Mouse (Mus musculus): ENCODE data around the gene Smtn. TPM values are rescaled to one million over a fixed set of nuclear protein-coding genes. Genes with fewer than 3 reads are reported as not detected.

The Smtn gene
- total RNA-seq, 1 experiment: 17.3 TPM

DNA sequence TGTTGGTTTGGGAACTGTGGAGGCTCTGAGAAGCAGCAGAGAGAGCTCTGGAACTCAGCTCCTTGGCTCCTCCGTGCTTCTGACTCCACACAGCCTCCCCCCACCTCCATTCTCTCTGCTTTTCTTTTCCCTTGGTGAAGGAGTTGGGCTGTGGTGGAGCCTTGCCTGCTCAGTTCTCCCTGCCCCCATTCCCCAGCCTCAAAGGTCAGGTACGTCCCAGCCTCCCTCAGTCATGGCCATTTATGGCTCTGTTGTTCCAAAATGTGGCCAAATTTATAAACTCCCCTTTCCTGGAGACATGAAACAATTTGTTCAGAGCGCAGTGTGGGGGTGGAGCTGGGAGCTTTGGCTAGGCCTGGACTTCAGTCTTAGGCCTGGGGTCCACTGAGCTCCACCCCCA is 34.8 kb upstream of the Smtn start:
- in situ Hi-C loops (cut with MboI; ENCODE audit: low sequenced_read_pairs in 2 of 2, unreplicated experiment in 2 of 2): no loop called here
- H3K4me3 ChIP-seq (ENCODE audit: insufficient read depth in 1 of 2, low read depth in 1 of 2, low read length in 2 of 2, poor library complexity in 1 of 2, severe bottlenecking in 1 of 2): no peak overlapping the region
- H3K4me1 ChIP-seq (ENCODE audit: control insufficient read depth in 2 of 2, insufficient read depth in 2 of 2, low read length in 2 of 2, poor library complexity in 1 of 2): peaks cover 4 to 24% of the 10 kb centered on the region in 2 experiments; a peak in 3 of 4 replicates
- no peak overlapping the region for H3K27ac ChIP-seq (ENCODE audit: insufficient read depth, low read depth, low read length, poor library complexity, severe bottlenecking)
- TF ChIP-seq ZNF384 (IDR thresholded peaks at IDR 0.05; ENCODE audit: low read depth, low read length) (no peak), ZC3H11A (IDR thresholded peaks at IDR 0.05; ENCODE audit: borderline replicate concordance, low read depth, low read length) (no peak), MAFK (IDR thresholded peaks at IDR 0.05; ENCODE audit: insufficient read depth, low read depth, low read length) (no peak), CHD2 (IDR thresholded peaks at IDR 0.05; ENCODE audit: low read depth, low read length) (no peak), HCFC1 (IDR thresholded peaks at IDR 0.05; ENCODE audit: borderline replicate concordance, insufficient read depth, low read length) (no peak)
- H3K9me3 ChIP-seq (ENCODE audit: control insufficient read depth, insufficient read depth, low read depth, low read length): no peaks in the 10 kb centered on the region
- DNase-seq (ENCODE audit: low read depth, low spot score): no peak
- H3K9ac ChIP-seq (ENCODE audit: insufficient read depth, low read depth, low read length, poor library complexity, severe bottlenecking): no peak overlapping the region
- no peaks in the 10 kb centered on the region for H3K36me3 ChIP-seq (ENCODE audit: control insufficient read depth, insufficient read depth, low read length, poor library complexity, severe bottlenecking)

DNA sequence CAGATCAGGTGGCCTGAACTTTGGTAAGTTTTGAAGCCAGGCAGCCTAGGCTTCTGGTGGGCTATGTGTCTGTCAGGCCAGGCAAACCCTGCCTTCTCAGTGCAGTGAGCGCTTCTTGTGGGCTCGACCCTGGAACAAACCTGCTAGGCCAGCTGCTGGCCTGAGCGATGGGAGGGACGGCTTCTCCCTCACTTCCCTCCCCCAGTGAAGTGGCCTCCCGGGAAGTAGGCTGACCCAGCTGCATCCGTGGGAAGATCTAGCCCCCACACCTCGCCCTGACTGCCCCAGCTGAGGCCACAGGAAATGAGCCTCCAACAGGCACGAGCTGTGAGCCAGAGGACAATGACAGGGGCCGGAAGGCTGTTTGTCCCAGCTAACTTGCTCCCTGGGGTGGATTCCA is 32.7 kb upstream of the Smtn start:
- no peak overlapping the region for H3K27ac ChIP-seq (ENCODE audit: insufficient read depth, low read depth, low read length, poor library complexity, severe bottlenecking)
- no peak overlapping the region for H3K9ac ChIP-seq (ENCODE audit: insufficient read depth, low read depth, low read length, poor library complexity, severe bottlenecking)
- H3K9me3 ChIP-seq (ENCODE audit: control insufficient read depth, insufficient read depth, low read depth, low read length): no peaks in the 10 kb centered on the region
- H3K4me3 ChIP-seq (ENCODE audit: insufficient read depth in 1 of 2, low read depth in 1 of 2, low read length in 2 of 2, poor library complexity in 1 of 2, severe bottlenecking in 1 of 2): no peak overlapping the region
- H3K36me3 ChIP-seq (ENCODE audit: control insufficient read depth, insufficient read depth, low read length, poor library complexity, severe bottlenecking): no peaks in the 10 kb centered on the region
- peaks cover 2 to 20% of the 10 kb centered on the region in 2 experiments; a peak in 2 of 4 replicates for H3K4me1 ChIP-seq (ENCODE audit: control insufficient read depth in 2 of 2, insufficient read depth in 2 of 2, low read length in 2 of 2, poor library complexity in 1 of 2)
- no peak for DNase-seq (ENCODE audit: low read depth, low spot score)
- TF ChIP-seq MAFK (IDR thresholded peaks at IDR 0.05; ENCODE audit: insufficient read depth, low read depth, low read length): no peak
- TF ChIP-seq ZC3H11A (IDR thresholded peaks at IDR 0.05; ENCODE audit: borderline replicate concordance, low read depth, low read length): no peak
- no peak for TF ChIP-seq CHD2 (IDR thresholded peaks at IDR 0.05; ENCODE audit: low read depth, low read length)
- in situ Hi-C loops (cut with MboI; ENCODE audit: low sequenced_read_pairs in 2 of 2, unreplicated experiment in 2 of 2): no loop called here

GRCm38 (mm10) chr11:3572181-3572580 is 31.8 kb upstream of the Smtn start:
- DNase-seq (ENCODE audit: low read depth, low spot score): no peak
- H3K9me3 ChIP-seq (ENCODE audit: control insufficient read depth, insufficient read depth, low read depth, low read length): no peaks in the 10 kb centered on the region
- no peak overlapping the region for H3K27ac ChIP-seq (ENCODE audit: insufficient read depth, low read depth, low read length, poor library complexity, severe bottlenecking)
- no peak overlapping the region for H3K9ac ChIP-seq (ENCODE audit: insufficient read depth, low read depth, low read length, poor library complexity, severe bottlenecking)
- TF ChIP-seq HCFC1 (IDR thresholded peaks at IDR 0.05; ENCODE audit: borderline replicate concordance, insufficient read depth, low read length) (no peak), ZNF384 (IDR thresholded peaks at IDR 0.05; ENCODE audit: low read depth, low read length) (no peak), MAFK (IDR thresholded peaks at IDR 0.05; ENCODE audit: insufficient read depth, low read depth, low read length) (no peak), CHD2 (IDR thresholded peaks at IDR 0.05; ENCODE audit: low read depth, low read length) (no peak), ZC3H11A (IDR thresholded peaks at IDR 0.05; ENCODE audit: borderline replicate concordance, low read depth, low read length) (no peak)
- H3K4me3 ChIP-seq (ENCODE audit: insufficient read depth in 1 of 2, low read depth in 1 of 2, low read length in 2 of 2, poor library complexity in 1 of 2, severe bottlenecking in 1 of 2): no peak overlapping the region
- H3K4me1 ChIP-seq (ENCODE audit: control insufficient read depth in 2 of 2, insufficient read depth in 2 of 2, low read length in 2 of 2, poor library complexity in 1 of 2): peaks cover 0 to 17% of the 10 kb centered on the region in 2 experiments; a peak in 2 of 4 replicates
- in situ Hi-C loops (cut with MboI; ENCODE audit: low sequenced_read_pairs in 2 of 2, unreplicated experiment in 2 of 2): no loop called here
- no peaks in the 10 kb centered on the region for H3K36me3 ChIP-seq (ENCODE audit: control insufficient read depth, insufficient read depth, low read length, poor library complexity, severe bottlenecking)

- TF ChIP-seq ZC3H11A (IDR thresholded peaks at IDR 0.05; ENCODE audit: borderline replicate concordance, low read depth, low read length): no peak
- no peak for TF ChIP-seq ZNF384 (IDR thresholded peaks at IDR 0.05; ENCODE audit: low read depth, low read length)
- no peak for TF ChIP-seq MAFK (IDR thresholded peaks at IDR 0.05; ENCODE audit: insufficient read depth, low read depth, low read length)
- no peak for TF ChIP-seq CHD2 (IDR thresholded peaks at IDR 0.05; ENCODE audit: low read depth, low read length)
- H3K4me1 ChIP-seq (ENCODE audit: control insufficient read depth in 2 of 2, insufficient read depth in 2 of 2, low read length in 2 of 2, poor library complexity in 1 of 2): peaks cover 0 to 15% of the 10 kb centered on the region in 2 experiments; a peak in 2 of 4 replicates
- H3K4me3 ChIP-seq (ENCODE audit: insufficient read depth in 1 of 2, low read depth in 1 of 2, low read length in 2 of 2, poor library complexity in 1 of 2, severe bottlenecking in 1 of 2): no peak overlapping the region
- no peak for DNase-seq (ENCODE audit: low read depth, low spot score)
- H3K9ac ChIP-seq (ENCODE audit: insufficient read depth, low read depth, low read length, poor library complexity, severe bottlenecking): no peak overlapping the region
- no peaks in the 10 kb centered on the region for H3K36me3 ChIP-seq (ENCODE audit: control insufficient read depth, insufficient read depth, low read length, poor library complexity, severe bottlenecking)
- in situ Hi-C loops (cut with MboI; ENCODE audit: low sequenced_read_pairs in 2 of 2, unreplicated experiment in 2 of 2): no loop called here
- no peak overlapping the region for H3K27ac ChIP-seq (ENCODE audit: insufficient read depth, low read depth, low read length, poor library complexity, severe bottlenecking)
- H3K9me3 ChIP-seq (ENCODE audit: control insufficient read depth, insufficient read depth, low read depth, low read length): no peaks in the 10 kb centered on the region
Observed at GRCm38 (mm10) chr11:3570321-3570720, 29.9 kb upstream of the Smtn start.

- in situ Hi-C loops (cut with MboI; ENCODE audit: low sequenced_read_pairs in 2 of 2, unreplicated experiment in 2 of 2): no loop called here
- H3K4me3 ChIP-seq (ENCODE audit: insufficient read depth in 1 of 2, low read depth in 1 of 2, low read length in 2 of 2, poor library complexity in 1 of 2, severe bottlenecking in 1 of 2): no peak overlapping the region
- peaks cover 0 to 4% of the 10 kb centered on the region in 2 experiments; a peak in 1 of 4 replicates for H3K4me1 ChIP-seq (ENCODE audit: control insufficient read depth in 2 of 2, insufficient read depth in 2 of 2, low read length in 2 of 2, poor library complexity in 1 of 2)
- no peak overlapping the region for H3K9ac ChIP-seq (ENCODE audit: insufficient read depth, low read depth, low read length, poor library complexity, severe bottlenecking)
- H3K27ac ChIP-seq (ENCODE audit: insufficient read depth, low read depth, low read length, poor library complexity, severe bottlenecking): no peak overlapping the region
- H3K9me3 ChIP-seq (ENCODE audit: control insufficient read depth, insufficient read depth, low read depth, low read length): no peaks in the 10 kb centered on the region
- H3K36me3 ChIP-seq (ENCODE audit: control insufficient read depth, insufficient read depth, low read length, poor library complexity, severe bottlenecking): no peaks in the 10 kb centered on the region
- no peak for DNase-seq (ENCODE audit: low read depth, low spot score)
- TF ChIP-seq MAFK (IDR thresholded peaks at IDR 0.05; ENCODE audit: insufficient read depth, low read depth, low read length): no peak
- TF ChIP-seq ZC3H11A (IDR thresholded peaks at IDR 0.05; ENCODE audit: borderline replicate concordance, low read depth, low read length): no peak
- TF ChIP-seq ZNF384 (IDR thresholded peaks at IDR 0.05; ENCODE audit: low read depth, low read length): no peak
- TF ChIP-seq CHD2 (IDR thresholded peaks at IDR 0.05; ENCODE audit: low read depth, low read length): no peak
- TF ChIP-seq HCFC1 (IDR thresholded peaks at IDR 0.05; ENCODE audit: borderline replicate concordance, insufficient read depth, low read length): no peak
Observed at GRCm38 (mm10) chr11:3567896-3568295, 27.5 kb upstream of the Smtn start.
